ENCODE assay signal across 8 mouse cellular contexts in the genomic region with DNA sequence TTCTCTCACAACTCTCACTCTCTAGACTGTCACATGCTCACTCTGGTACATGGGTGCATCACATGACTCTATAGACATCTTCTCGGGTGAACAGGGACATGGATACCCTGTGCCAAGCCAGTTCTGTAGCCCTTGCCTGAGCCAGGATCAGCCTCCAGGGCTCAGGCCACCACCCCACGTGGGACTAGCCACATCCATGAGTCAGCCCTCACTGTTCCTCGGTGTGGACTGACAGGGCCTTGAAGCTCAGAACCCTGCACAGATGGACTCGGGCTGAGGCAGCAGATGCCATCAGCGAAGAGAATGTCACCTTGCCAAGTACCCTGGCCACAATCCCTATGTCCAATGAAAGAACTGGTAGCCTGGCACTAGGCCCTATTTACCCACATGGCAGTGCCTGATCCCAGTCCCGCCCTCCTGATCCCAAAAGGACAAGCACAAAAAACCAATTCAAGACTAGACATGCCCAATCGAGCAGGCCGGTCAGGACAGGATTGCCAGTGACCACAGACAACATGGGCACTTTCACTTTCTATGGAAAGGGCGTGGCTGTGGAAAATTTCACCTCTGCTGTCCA. TPM values are rescaled to one million over a fixed set of nuclear protein-coding genes. Genes with fewer than 3 reads are reported as not detected.
A peak's percentile ranks its signal among the peaks of the same experiment; 100 is the strongest.
DNase-seq lines count a peak whose midpoint lies in the region; ATAC-seq and TF ChIP-seq lines count a peak whose summit lies in the region.

No protein-coding gene starts in this region.

- H3K9ac ChIP-seq in kidney, embryonic 16.5 days (replicated peaks; ENCODE audit: low read length): no peak overlapping the region
- H3K9ac ChIP-seq in intestine, postnatal 0 days (ENCODE audit: low read depth, low read length): no peak overlapping the region

- no peaks in the 10 kb centered on the region for H3K9me3 ChIP-seq in kidney, embryonic 16.5 days (ENCODE audit: low read length)
- H3K9me3 ChIP-seq in intestine, postnatal 0 days (ENCODE audit: control insufficient read depth): no peaks in the 10 kb centered on the region

- WGBS in kidney, embryonic 16.5 days: 89% methylated on average over 9 of the region's 9 CpGs
- 83% methylated on average over 9 of the region's 9 CpGs for WGBS in intestine, postnatal 0 days

- POLR2A ChIA-PET in Patski (lab: Charles Lee): interaction anchor here (1.0 kb wide), 1 partner anchor 16 kb away, joined by 3 read pairs; no protein-coding TSS in a partner anchor

- H3K27me3 ChIP-seq in kidney, embryonic 16.5 days (ENCODE audit: insufficient read depth, low read length): no peaks in the 10 kb centered on the region
- H3K27me3 ChIP-seq in Patski: no peaks in the 10 kb centered on the region
- H3K27me3 ChIP-seq in intestine, postnatal 0 days (replicated peaks; ENCODE audit: control insufficient read depth, insufficient read depth, low read length): no peaks in the 10 kb centered on the region

- in situ Hi-C loops in Patski (cut with MboI; ENCODE audit: low pct_unique_long_range_greater_than_20kb): no loop called here

- no peak overlapping the region for H3K27ac ChIP-seq in kidney, embryonic 16.5 days (ENCODE audit: low read length)
- peak overlapping the region; percentile 72 for H3K27ac ChIP-seq in layer of hippocampus, adult 2 months
- H3K27ac ChIP-seq in intestine, postnatal 0 days (ENCODE audit: low read depth, low read length): no peak overlapping the region

- peaks cover 16% of the 10 kb centered on the region for H3K4me1 ChIP-seq in kidney, embryonic 16.5 days (ENCODE audit: insufficient read depth, low read length)
- no peaks in the 10 kb centered on the region for H3K4me1 ChIP-seq in intestine, postnatal 0 days (replicated peaks; ENCODE audit: control insufficient read depth, insufficient read depth, low read length)

- H3K4me2 ChIP-seq in kidney, embryonic 16.5 days (replicated peaks; ENCODE audit: low read depth, low read length): no peak overlapping the region
- H3K4me2 ChIP-seq in intestine, postnatal 0 days (replicated peaks; ENCODE audit: low read depth): no peak overlapping the region

- DNase-seq in kidney, adult 9 months: peak; percentile 59
- DNase-seq in Patski (ENCODE audit: low read depth, low spot score): no peak
- DNase-seq in cerebellum, adult 11-12 months: peak; percentile 100
- DNase-seq in layer of hippocampus, adult 2 months (ENCODE audit: low spot score in 2 of 2): peak in 1 of 2 experiments; percentile 43
- DNase-seq in urinary bladder, postnatal 25 days (ENCODE audit: low spot score): no peak
- DNase-seq in gastrocnemius, postnatal 25 days: no peak

- H3K4me3 ChIP-seq in kidney, embryonic 16.5 days (ENCODE audit: low read length): no peak overlapping the region
- no peak overlapping the region for H3K4me3 ChIP-seq in layer of hippocampus, adult 2 months
- no peak overlapping the region for H3K4me3 ChIP-seq in intestine, postnatal 0 days (ENCODE audit: low read depth, low read length)

- ATAC-seq in kidney, embryonic 16.5 days (ENCODE audit: low FRiP score, low TSS enrichment): no peak
- peak; percentile 81 for ATAC-seq in Patski
- ATAC-seq in intestine, postnatal 0 days: no peak

- H3K36me3 ChIP-seq in kidney, embryonic 16.5 days (ENCODE audit: insufficient read depth, low read length): no peaks in the 10 kb centered on the region
- no peaks in the 10 kb centered on the region for H3K36me3 ChIP-seq in intestine, postnatal 0 days (ENCODE audit: control insufficient read depth, insufficient read depth)

- CTCF ChIA-PET in Patski (lab: Charles Lee): no interaction called here

- TF ChIP-seq CTCF in Patski (IDR thresholded peaks at IDR 0.05): no peak
- TF ChIP-seq CTCF in layer of hippocampus, adult 2 months (conservative IDR thresholded peaks at IDR 0.05): no peak
- TF ChIP-seq CTCF in intestine, postnatal 0 days (IDR thresholded peaks at IDR 0.05; ENCODE audit: low read depth): no peak

RNA-seq across cellular contexts. Expression of a gene that starts 59.2 kb away (rescaled TPM):
- 67.5 and 68.2 TPM in 2 replicates for polyA plus RNA-seq in kidney, embryonic 16.5 days (2015; fragmentation: Nextera tagmentation; extraction: Ambion mirVana)
- polyA plus RNA-seq in Patski (2021): 240 TPM
- total RNA-seq in layer of hippocampus, adult 2 months (2021): 100 to 1,000 TPM; 292 to 307 TPM
- 10.1 and 11.1 TPM in 2 replicates for polyA plus RNA-seq in intestine, postnatal 0 days (2015; fragmentation: Nextera tagmentation; extraction: Ambion mirVana)
- total RNA-seq in gastrocnemius, postnatal 25 days (2021): 1 to 10 TPM; 7.1 to 8.5 TPM

Comparison
In these comparisons a context has a peak if more than half of its experiments do, and no peak if none do; other contexts are left out.
1. DNase-seq: peak in kidney, adult 9 months (single experiment) and cerebellum, adult 11-12 months (single experiment); none in Patski (single experiment), urinary bladder, postnatal 25 days (single experiment) and gastrocnemius, postnatal 25 days (single experiment).